Mouse (Mus musculus) adrenal gland, postnatal 10 days (tissue): ENCODE measurements at regions not wholly inside any gene's neighbourhood (a gene's known extent, or its start where the extent isn't known, plus 50 kb on each side); places are given as distances from the start of the nearest gene placed in this dataset.
"Not testable (repeated sequence)": the region's sequence is repeated elsewhere in the genome, so short reads cannot be mapped to it uniquely, and the experiment has no call there.

Experiments
- DNase-seq: peaks from one replicate; pipeline ENCODE4 v3.0.0; 2021; ENCODE audit warnings: mixed read lengths

- no peak for DNase-seq
Measured at GRCm38 (mm10) chr16:89718921-89719320, 147.9 kb upstream of the Krtap11-1 start.

GRCm38 (mm10) chr16:89715716-89716115, 144.7 kb upstream of the Krtap11-1 start:
- not testable (repeated sequence) for DNase-seq

- DNase-seq: no peak
Measured at GRCm38 (mm10) chr16:89704316-89704715, 133.3 kb upstream of the Krtap11-1 start.

- DNase-seq: no peak
Measured at GRCm38 (mm10) chr16:89703158-89703557, 132.2 kb upstream of the Krtap11-1 start.

- no peak for DNase-seq
Measured at GRCm38 (mm10) chr16:89702406-89702805, 131.4 kb upstream of the Krtap11-1 start.

- no peak for DNase-seq
Measured at GRCm38 (mm10) chr16:89701741-89702140, 130.8 kb upstream of the Krtap11-1 start.

- DNase-seq: no peak
Measured at GRCm38 (mm10) chr16:89699710-89700109, 128.7 kb upstream of the Krtap11-1 start.

- peak; percentile 53 for DNase-seq
Measured at GRCm38 (mm10) chr16:89695833-89696232, 124.8 kb upstream of the Krtap11-1 start.

- DNase-seq: no peak
Measured at GRCm38 (mm10) chr16:89695406-89695805, 124.4 kb upstream of the Krtap11-1 start.

- no peak for DNase-seq
Measured at GRCm38 (mm10) chr16:89693321-89693720, 122.3 kb upstream of the Krtap11-1 start.

- no peak for DNase-seq
Measured at GRCm38 (mm10) chr16:89679438-89679837, 108.5 kb upstream of the Krtap11-1 start.

GRCm38 (mm10) chr16:89678446-89679015, 107.5 kb upstream of the Krtap11-1 start:
- no peak for DNase-seq

- DNase-seq: no peak
Measured at GRCm38 (mm10) chr16:89675009-89675785, 104.2 kb upstream of the Krtap11-1 start.

GRCm38 (mm10) chr16:89674159-89674902, 103.3 kb upstream of the Krtap11-1 start:
- DNase-seq: no peak

- DNase-seq: no peak
Measured at GRCm38 (mm10) chr16:89671188-89671726, 100.3 kb upstream of the Krtap11-1 start.

GRCm38 (mm10) chr16:89660071-89660470, 89.1 kb upstream of the Krtap11-1 start:
- no peak for DNase-seq

- no peak for DNase-seq
Measured at GRCm38 (mm10) chr16:89656036-89656435, 85.1 kb upstream of the Krtap11-1 start.

GRCm38 (mm10) chr16:89648651-89649050, 77.7 kb upstream of the Krtap11-1 start:
- no peak for DNase-seq

- no peak for DNase-seq
Measured at GRCm38 (mm10) chr16:89633917-89634601, 63.1 kb upstream of the Krtap11-1 start.

GRCm38 (mm10) chr16:89632114-89632622, 61.2 kb upstream of the Krtap11-1 start:
- DNase-seq: no peak

GRCm38 (mm10) chr16:89631396-89632113, 60.6 kb upstream of the Krtap11-1 start:
- peak; percentile 68 for DNase-seq
